Mouse (Mus musculus) gastrocnemius, postnatal 25 days (tissue): ENCODE measurements around the gene Klrg1. TPM values are rescaled to one million over a fixed set of nuclear protein-coding genes. Genes with fewer than 3 reads are reported as not detected.

ENCODE experiments used
- DNase-seq: peaks from one replicate; pipeline ENCODE4 v3.0.0; 2022
- long read RNA-seq, 2 experiments: library from polyadenylated mRNA; stranded (forward); transcript quantifications; one replicate each; pipeline ENCODE4 v2.0.0; 2021
- total RNA-seq, 2 experiments: library from RNA; stranded (reverse); gene quantifications; 1 replicate in 1 of 2; 2 replicates in 1 of 2; pipeline ENCODE4 v1.2.3; 2021

Gene Klrg1
- not detected for total RNA-seq
- long read RNA-seq, experiment 1, result 0 reads
- long read RNA-seq, experiment 2, result 0 reads

- DNase-seq, result no peak
Measured at GRCm38 (mm10) chr6:122282782-122283181, at the start of gene Klrg1. Gene Klrg1, minus strand, starts transcription at chr6:122282882.

- DNase-seq, result no peak
Measured at GRCm38 (mm10) chr6:122325361-122325975, 42.8 kb upstream of the Klrg1 start.

GRCm38 (mm10) chr6:122318726-122319125 is 36.0 kb upstream of the Klrg1 start:
- no peak for DNase-seq

- no peak for DNase-seq
Measured at GRCm38 (mm10) chr6:122310187-122310820, 27.6 kb upstream of the Klrg1 start.

GRCm38 (mm10) chr6:122309446-122309960 is 26.8 kb upstream of the Klrg1 start:
- DNase-seq, result no peak

GRCm38 (mm10) chr6:122308505-122309393 is 26.1 kb upstream of the Klrg1 start, which contains the start of gene M6pr:
Gene M6pr, plus strand, starts transcription at chr6:122308720.
- peak; percentile 97 for DNase-seq

- DNase-seq, result no peak
Measured at GRCm38 (mm10) chr6:122308136-122308504, 25.4 kb upstream of the Klrg1 start.

GRCm38 (mm10) chr6:122306707-122307106 is 24.0 kb upstream of the Klrg1 start:
- DNase-seq, result no peak

GRCm38 (mm10) chr6:122304790-122305555 is 22.3 kb upstream of the Klrg1 start:
- no peak for DNase-seq

- DNase-seq, result peak; percentile 8
Measured at GRCm38 (mm10) chr6:122304355-122304754, 21.7 kb upstream of the Klrg1 start.

- no peak for DNase-seq
Measured at GRCm38 (mm10) chr6:122303526-122303925, 20.8 kb upstream of the Klrg1 start.

- no peak for DNase-seq
Measured at GRCm38 (mm10) chr6:122302661-122303060, 20.0 kb upstream of the Klrg1 start.

- DNase-seq, result no peak
Measured at GRCm38 (mm10) chr6:122302121-122302520, 19.4 kb upstream of the Klrg1 start.

- DNase-seq, result no peak
Measured at GRCm38 (mm10) chr6:122299621-122300133, 17.0 kb upstream of the Klrg1 start.

GRCm38 (mm10) chr6:122298223-122298609 is 15.5 kb upstream of the Klrg1 start:
- no peak for DNase-seq

- no peak for DNase-seq
Measured at GRCm38 (mm10) chr6:122297279-122298222, 14.9 kb upstream of the Klrg1 start.

- no peak for DNase-seq
Measured at GRCm38 (mm10) chr6:122296918-122297278, 14.2 kb upstream of the Klrg1 start.

- DNase-seq, result no peak
Measured at GRCm38 (mm10) chr6:122295242-122295641, 12.6 kb upstream of the Klrg1 start.

- no peak for DNase-seq
Measured at GRCm38 (mm10) chr6:122294290-122294689, 11.6 kb upstream of the Klrg1 start.

- no peak for DNase-seq
Measured at GRCm38 (mm10) chr6:122293796-122294195, 11.1 kb upstream of the Klrg1 start.

GRCm38 (mm10) chr6:122293121-122293520 is 10.4 kb upstream of the Klrg1 start:
- no peak for DNase-seq
